Mouse (Mus musculus): ENCODE results near the gene Gm49354.

- TF ChIP-seq EP300 (IDR thresholded peaks at IDR 0.05; ENCODE audit: low read depth): no peak
- no peak for TF ChIP-seq CTCF (IDR thresholded peaks at IDR 0.05; ENCODE audit: low read depth)
Measured at GRCm38 (mm10) chr13:59770847-59771246, 11.2 kb downstream of the Gm49354 start.

All from liver, postnatal 0 days (tissue).